Mouse (Mus musculus) lung, postnatal 0 days (tissue): ENCODE measurements around the gene Slc35e3. TPM values are rescaled to one million over a fixed set of nuclear protein-coding genes. Genes with fewer than 3 reads are reported as not detected.

Experiments
- ATAC-seq: fragments of 200-750 bp; cut with Nextera tagmentation; 2 replicates; pipeline ENCODE4 v1.8.0; 2017; ENCODE audit warnings: moderate library complexity
- DNase-seq: peaks from one replicate; pipeline ENCODE4 v3.0.0-alpha.2; 2016; ENCODE audit warnings: low spot score
- H3K27ac ChIP-seq: fragments of 300-500 bp; sonication (generic); 2 replicates; pipeline ENCODE4 v1.5.1; 2014; ENCODE audit warnings: antibody characterized with exemption, mild to moderate bottlenecking, low read length, mixed read lengths
- H3K27me3 ChIP-seq: fragments of 300-500 bp; sonication (generic); replicated peaks from 2 replicates; pipeline ENCODE4 v1.6.1; 2014; ENCODE audit warnings: low read length, mixed read lengths; ENCODE audit not compliant: insufficient read depth
- H3K36me3 ChIP-seq: fragments of 300-500 bp; sonication (generic); 2 replicates; pipeline ENCODE4 v1.6.1; 2014; ENCODE audit warnings: low read length, mixed read lengths; ENCODE audit not compliant: insufficient read depth
- H3K4me1 ChIP-seq: fragments of 300-500 bp; sonication (generic); 2 replicates; pipeline ENCODE4 v1.6.1; 2014; ENCODE audit warnings: antibody characterized with exemption, low read depth, low read length, mixed read lengths; ENCODE audit not compliant: insufficient read depth
- H3K4me2 ChIP-seq: fragments of 300-500 bp; sonication (generic); replicated peaks from 2 replicates; pipeline ENCODE4 v1.6.1; 2014; ENCODE audit warnings: low read depth, mild to moderate bottlenecking, low read length, moderate library complexity, mixed read lengths
- H3K4me3 ChIP-seq: fragments of 300-500 bp; sonication (generic); 2 replicates; pipeline ENCODE4 v1.5.1; 2014; ENCODE audit warnings: low read depth, low read length
- H3K9ac ChIP-seq: fragments of 300-500 bp; sonication (generic); replicated peaks from 2 replicates; pipeline ENCODE4 v1.6.1; 2014; ENCODE audit warnings: low read depth, mild to moderate bottlenecking
- H3K9me3 ChIP-seq: fragments of 300-500 bp; sonication (generic); 2 replicates; pipeline ENCODE4 v1.6.1; 2016; ENCODE audit warnings: low read length, mixed read lengths
- CTCF ChIP-seq: IDR thresholded peaks from 2 replicates; pipeline ENCODE4 v1.5.1; 2016; ENCODE audit warnings: antibody characterized with exemption, mild to moderate bottlenecking
- EP300 ChIP-seq: IDR thresholded peaks from 2 replicates; pipeline ENCODE4 v1.6.1; 2016; ENCODE audit warnings: antibody characterized with exemption, mild to moderate bottlenecking, control low read depth
- WGBS: fragments of 180-500 bp; shearing (Covaris S2); extraction: QIAGEN DNeasy Blood & Tissue Kit; methylation state at CpG from one replicate; pipeline ENCODE4 v1.1.7; 2014; 5-methylcytosine and 5-hydroxymethylcytosine counted together
- polyA plus RNA-seq: library from polyadenylated mRNA; unstranded; fragments of >200 nt; fragmentation: Nextera tagmentation; extraction: Ambion mirVana; gene quantifications from 2 replicates; pipeline ENCODE4 v1.2.1, GENCODE M21; 2015

Slc35e3 gene
- polyA plus RNA-seq, 1 experiment from 2014 or later, result 17.2 TPM

- Histone ChIP-seq H3K27me3 (no peaks in the 10 kb centered on the region), H3K4me2 (no peak overlapping the region), H3K9me3 (no peaks in the 10 kb centered on the region), H3K4me3 (no peak overlapping the region), H3K27ac (no peak overlapping the region), H3K9ac (no peak overlapping the region), H3K4me1 (no peaks in the 10 kb centered on the region), H3K36me3 (peaks cover 25% of the 10 kb centered on the region; the same call in 1 of the 2 replicates)
- DNase-seq, result no peak
- WGBS, result 59% methylated on average over 3 of the region's 3 CpGs
- ATAC-seq, result no peak
- no peak for TF ChIP-seq CTCF
- TF ChIP-seq EP300, result no peak
Observed at GRCm38 (mm10) chr10:117687018-117687417, 59.1 kb downstream of the Slc35e3 start.

GRCm38 (mm10) chr10:117685849-117686591 is 60.1 kb downstream of the Slc35e3 start:
- no peaks in the 10 kb centered on the region for H3K27me3 ChIP-seq
- H3K27ac ChIP-seq, result no peak overlapping the region
- TF ChIP-seq CTCF (no peak), EP300 (no peak)
- H3K9ac ChIP-seq, result no peak overlapping the region
- H3K4me3 ChIP-seq, result no peak overlapping the region
- DNase-seq, result no peak
- no peaks in the 10 kb centered on the region for H3K9me3 ChIP-seq
- ATAC-seq, result no peak
- WGBS, result 89% methylated on average over 13 of the region's 13 CpGs
- H3K4me1 ChIP-seq, result no peaks in the 10 kb centered on the region
- H3K4me2 ChIP-seq, result no peak overlapping the region
- H3K36me3 ChIP-seq, result peaks cover 17% of the 10 kb centered on the region; the same call in 1 of the 2 replicates

GRCm38 (mm10) chr10:117685171-117685848 is 60.9 kb downstream of the Slc35e3 start:
- Histone ChIP-seq H3K4me1 (no peaks in the 10 kb centered on the region), H3K9me3 (no peaks in the 10 kb centered on the region), H3K27ac (no peak overlapping the region), H3K27me3 (no peaks in the 10 kb centered on the region), H3K4me3 (no peak overlapping the region), H3K4me2 (no peak overlapping the region), H3K9ac (no peak overlapping the region), H3K36me3 (peaks cover 10% of the 10 kb centered on the region; the same call in 1 of the 2 replicates)
- ATAC-seq, result no peak
- WGBS, result 84% methylated on average over 15 of the region's 15 CpGs
- TF ChIP-seq EP300, result no peak
- no peak for TF ChIP-seq CTCF
- no peak for DNase-seq

GRCm38 (mm10) chr10:117684298-117685170 is 61.6 kb downstream of the Slc35e3 start:
- no peaks in the 10 kb centered on the region for H3K9me3 ChIP-seq
- no peak overlapping the region for H3K9ac ChIP-seq
- WGBS, result 74% methylated on average over 19 of the region's 19 CpGs
- H3K27ac ChIP-seq, result no peak overlapping the region
- no peak overlapping the region for H3K4me3 ChIP-seq
- ATAC-seq (no peak), DNase-seq (no peak)
- H3K36me3 ChIP-seq, result 0 out of 2 replicates have a peak, but pooled peaks cover 11% of the 10 kb centered on the region
- H3K4me1 ChIP-seq, result no peaks in the 10 kb centered on the region
- TF ChIP-seq CTCF (no peak), EP300 (no peak)
- H3K4me2 ChIP-seq, result no peak overlapping the region
- H3K27me3 ChIP-seq, result no peaks in the 10 kb centered on the region

GRCm38 (mm10) chr10:117683734-117684037 is 62.5 kb downstream of the Slc35e3 start:
- 87% methylated on average over 9 of the region's 9 CpGs for WGBS
- ATAC-seq (no peak), DNase-seq (no peak)
- Histone ChIP-seq H3K4me2 (no peak overlapping the region), H3K4me1 (no peaks in the 10 kb centered on the region), H3K27me3 (no peaks in the 10 kb centered on the region), H3K9ac (no peak overlapping the region), H3K36me3 (0 out of 2 replicates have a peak, but pooled peaks cover 7% of the 10 kb centered on the region), H3K4me3 (no peak overlapping the region), H3K27ac (no peak overlapping the region), H3K9me3 (no peaks in the 10 kb centered on the region)
- TF ChIP-seq EP300, result no peak
- TF ChIP-seq CTCF, result no peak

Other genes starting within 250 kb of the Slc35e3 start
- gene Cpm, start 116.9 kb downstream of the Slc35e3 start, polyA plus RNA-seq, result 215 and 250 TPM in 2 replicates
- 22.7 and 28.9 TPM in 2 replicates for gene Mdm2, start 35.6 kb downstream of the Slc35e3 start, polyA plus RNA-seq
- gene Nup107, start 46.3 kb upstream of the Slc35e3 start, polyA plus RNA-seq, result 15.2 and 17.3 TPM in 2 replicates
- 268 and 290 TPM in 2 replicates for gene Rap1b, start 99.7 kb upstream of the Slc35e3 start, polyA plus RNA-seq